Mouse (Mus musculus) lung, embryonic 15.5 days (tissue): ENCODE data around the gene Kpnb1. TPM values are rescaled to one million over a fixed set of nuclear protein-coding genes. Genes with fewer than 3 reads are reported as not detected.
A peak's percentile ranks its signal among the peaks of the same experiment; 100 is the strongest.

Source experiments
- ATAC-seq: fragments of 200-750 bp; cut with Nextera tagmentation; 2 replicates; pipeline ENCODE4 v1.8.0; 2017; ENCODE audit warnings: moderate number of reproducible peaks, borderline replicate concordance; ENCODE audit not compliant: low FRiP score, low TSS enrichment; ENCODE audit errors: extremely low read depth
- H3K27ac ChIP-seq: fragments of 300-500 bp; sonication (generic); 2 replicates; pipeline ENCODE4 v1.5.1; 2015; ENCODE audit warnings: moderate library complexity, mild to moderate bottlenecking, inconsistent platforms
- H3K27me3 ChIP-seq: fragments of 300-500 bp; sonication (generic); 2 replicates; pipeline ENCODE4 v1.6.1; 2015; ENCODE audit warnings: inconsistent platforms
- H3K36me3 ChIP-seq: fragments of 300-500 bp; sonication (generic); 2 replicates; pipeline ENCODE4 v1.6.1; 2015; ENCODE audit warnings: inconsistent platforms
- H3K4me1 ChIP-seq: fragments of 300-500 bp; sonication (generic); 2 replicates; pipeline ENCODE4 v1.6.1; 2015; ENCODE audit warnings: inconsistent platforms
- H3K4me2 ChIP-seq: fragments of 300-500 bp; sonication (generic); 2 replicates; pipeline ENCODE4 v1.6.1; 2015; ENCODE audit warnings: inconsistent platforms, mild to moderate bottlenecking, moderate library complexity
- H3K4me3 ChIP-seq: fragments of 300-500 bp; sonication (generic); 2 replicates; pipeline ENCODE4 v1.5.1; 2015; ENCODE audit warnings: mild to moderate bottlenecking, inconsistent platforms
- H3K9ac ChIP-seq: fragments of 300-500 bp; sonication (generic); 2 replicates; pipeline ENCODE4 v1.6.1; 2015; ENCODE audit warnings: inconsistent platforms
- H3K9me3 ChIP-seq: fragments of 300-500 bp; sonication (generic); 2 replicates; pipeline ENCODE4 v1.6.1; 2016; ENCODE audit warnings: inconsistent platforms
- WGBS: fragments of 180-500 bp; shearing (Covaris S2); methylation state at CpG from one replicate; pipeline ENCODE4 v1.1.7; 2015; 5-methylcytosine and 5-hydroxymethylcytosine counted together
- polyA plus RNA-seq: library from polyadenylated mRNA; unstranded; fragments of >200 nt; fragmentation: Nextera tagmentation; extraction: Ambion mirVana; gene quantifications from 2 replicates; pipeline ENCODE4 v1.2.1, GENCODE M21; 2015

The Kpnb1 gene
- polyA plus RNA-seq, 1 experiment from 2014 or later, result 52.5 TPM

- Histone ChIP-seq H3K27ac (no peak overlapping the region), H3K4me1 (peaks cover 16% of the 10 kb centered on the region), H3K36me3 (peaks cover 9% of the 10 kb centered on the region; the same call in 1 of the 2 replicates), H3K4me2 (peak overlapping the region; percentile 67), H3K9me3 (no peaks in the 10 kb centered on the region), H3K27me3 (peaks cover 14% of the 10 kb centered on the region), H3K9ac (peak overlapping the region; percentile 15; the same call in 1 of the 2 replicates), H3K4me3 (peak overlapping the region; percentile 33)
- ATAC-seq, result peak; percentile 16; the same call in 1 of the 2 replicates
- WGBS, result 32% methylated on average over 69 of the region's 69 CpGs
Measured at GRCm38 (mm10) chr11:97138554-97139226, 49.0 kb downstream of the Kpnb1 start.

DNA sequence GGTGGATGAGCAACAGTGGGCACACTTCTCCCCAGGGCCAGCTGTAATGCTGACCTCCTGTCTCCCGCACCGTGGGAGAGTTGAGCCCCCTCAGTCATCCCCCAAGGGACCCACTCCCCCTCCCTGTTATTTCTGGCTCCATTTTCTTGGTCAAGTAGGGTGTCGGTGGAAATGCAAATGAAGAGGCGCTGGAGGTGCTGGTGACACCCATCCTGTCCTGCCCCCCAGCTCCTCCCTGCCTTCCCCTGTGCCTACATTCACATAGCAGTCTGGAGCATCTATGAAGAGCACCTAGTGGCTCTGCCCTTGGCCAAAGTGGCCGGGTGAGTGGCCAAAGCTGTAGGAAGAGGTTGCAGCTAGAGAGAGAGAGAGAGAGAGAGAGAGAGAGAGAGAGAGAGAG is 54.4 kb downstream of the Kpnb1 start:
- 43% methylated on average over 5 of the region's 5 CpGs for WGBS
- Histone ChIP-seq H3K4me3 (no peak overlapping the region), H3K9me3 (no peaks in the 10 kb centered on the region), H3K36me3 (0 out of 2 replicates have a peak, but pooled peaks cover under 1% of the 10 kb centered on the region), H3K4me1 (peaks cover under 1% of the 10 kb centered on the region; the same call in 1 of the 2 replicates), H3K27ac (no peak overlapping the region), H3K27me3 (peaks cover 3% of the 10 kb centered on the region), H3K9ac (no peak overlapping the region), H3K4me2 (no peak overlapping the region)
- no peak for ATAC-seq

DNA sequence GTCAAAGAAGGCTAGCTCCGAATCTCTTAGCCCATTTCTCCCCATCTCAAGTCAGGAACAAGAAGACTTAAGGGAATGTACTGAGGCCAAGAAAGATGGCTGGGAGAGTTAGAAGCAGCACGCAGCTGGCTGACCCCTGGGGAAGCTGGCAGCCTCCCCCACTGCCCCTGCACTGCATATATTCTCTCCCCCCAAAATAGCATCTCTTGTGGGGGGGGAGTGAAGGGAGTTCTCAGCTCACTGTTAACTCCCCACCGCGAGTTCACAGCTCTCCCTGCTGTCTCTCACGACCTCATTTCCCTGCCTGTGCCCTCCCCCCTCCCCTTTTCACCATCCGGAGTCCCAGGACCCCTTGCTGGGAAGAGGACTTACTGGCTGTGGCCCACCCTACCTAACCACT is 55.5 kb downstream of the Kpnb1 start:
- Histone ChIP-seq H3K4me2 (no peak overlapping the region), H3K9me3 (no peaks in the 10 kb centered on the region), H3K4me1 (peaks cover 3% of the 10 kb centered on the region; the same call in 1 of the 2 replicates), H3K36me3 (no peaks in the 10 kb centered on the region), H3K27me3 (peaks cover 3% of the 10 kb centered on the region; the same call in 1 of the 2 replicates), H3K27ac (no peak overlapping the region), H3K4me3 (no peak overlapping the region), H3K9ac (no peak overlapping the region)
- no peak for ATAC-seq
- WGBS, result 18% methylated on average over 6 of the region's 6 CpGs

DNA sequence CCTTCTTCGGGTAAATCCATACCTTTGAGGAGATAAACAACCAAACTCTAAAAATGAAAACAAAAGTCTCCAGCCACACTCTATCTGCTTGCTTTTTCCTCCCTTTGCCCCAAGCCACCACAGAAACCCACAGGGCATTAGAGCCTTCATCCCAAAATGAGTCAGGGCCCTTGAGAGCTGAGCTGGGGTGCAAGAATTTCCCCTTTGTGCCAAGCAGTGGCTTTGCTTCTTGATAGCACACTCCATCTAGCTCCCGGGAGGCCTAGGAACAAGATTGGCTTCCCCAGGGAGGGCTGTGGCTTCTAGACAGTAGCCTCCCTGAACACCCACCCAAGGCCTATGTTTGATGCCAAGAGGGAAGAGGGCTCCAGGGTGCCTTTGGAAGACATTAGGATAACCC is 56.0 kb downstream of the Kpnb1 start:
- whole genome bisulfite sequencing, result 61% methylated on average over 2 of the region's 2 CpGs
- no peaks in the 10 kb centered on the region for H3K36me3 ChIP-seq
- H3K27ac ChIP-seq, result no peak overlapping the region
- H3K4me2 ChIP-seq, result no peak overlapping the region
- no peaks in the 10 kb centered on the region for H3K9me3 ChIP-seq
- H3K9ac ChIP-seq, result no peak overlapping the region
- H3K4me1 ChIP-seq, result peaks cover 5% of the 10 kb centered on the region
- peaks cover 3% of the 10 kb centered on the region; the same call in 1 of the 2 replicates for H3K27me3 ChIP-seq
- no peak overlapping the region for H3K4me3 ChIP-seq
- ATAC-seq, result no peak

GRCm38 (mm10) chr11:97130318-97130717 is 57.4 kb downstream of the Kpnb1 start:
- Histone ChIP-seq H3K4me1 (peaks cover 10% of the 10 kb centered on the region), H3K27me3 (peaks cover 10% of the 10 kb centered on the region), H3K27ac (no peak overlapping the region), H3K9me3 (no peaks in the 10 kb centered on the region), H3K36me3 (no peaks in the 10 kb centered on the region), H3K4me2 (no peak overlapping the region), H3K9ac (no peak overlapping the region), H3K4me3 (no peak overlapping the region)
- WGBS, result 55% methylated on average over 7 of the region's 7 CpGs
- ATAC-seq, result no peak

DNA sequence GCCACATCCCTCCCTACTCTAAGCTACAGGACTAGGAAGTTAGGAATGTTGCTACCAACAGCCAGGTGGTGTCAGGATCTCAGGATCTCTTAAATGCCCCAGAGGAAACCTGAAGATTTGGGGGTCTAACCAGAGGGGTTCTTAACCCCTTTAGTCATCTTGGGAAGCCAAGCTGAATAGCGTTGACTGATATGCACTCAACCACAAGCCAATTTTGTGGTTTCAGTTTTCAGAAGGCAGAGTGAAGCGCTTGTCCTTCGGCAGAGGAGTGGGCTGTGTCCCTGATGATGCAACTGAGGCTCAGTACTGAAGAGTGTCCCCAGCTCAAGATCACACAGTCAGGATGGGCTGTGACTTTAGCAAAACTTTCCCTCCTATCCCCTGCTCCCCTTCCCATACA is 58.7 kb downstream of the Kpnb1 start:
- 65% methylated on average over 3 of the region's 3 CpGs for WGBS
- Histone ChIP-seq H3K4me2 (no peak overlapping the region), H3K27me3 (peaks cover 14% of the 10 kb centered on the region), H3K4me3 (no peak overlapping the region), H3K27ac (no peak overlapping the region), H3K9me3 (no peaks in the 10 kb centered on the region), H3K36me3 (no peaks in the 10 kb centered on the region), H3K4me1 (peaks cover 10% of the 10 kb centered on the region), H3K9ac (no peak overlapping the region)
- no peak for ATAC-seq

GRCm38 (mm10) chr11:97127470-97128223 is 60.0 kb downstream of the Kpnb1 start:
- Histone ChIP-seq H3K4me1 (peaks cover 14% of the 10 kb centered on the region), H3K9ac (no peak overlapping the region), H3K9me3 (no peaks in the 10 kb centered on the region), H3K27me3 (peaks cover 14% of the 10 kb centered on the region), H3K36me3 (no peaks in the 10 kb centered on the region), H3K4me2 (peak overlapping the region; percentile 70), H3K4me3 (peak overlapping the region; percentile 44), H3K27ac (no peak overlapping the region)
- no peak for ATAC-seq
- 24% methylated on average over 19 of the region's 19 CpGs for WGBS

- H3K36me3 ChIP-seq, result no peaks in the 10 kb centered on the region
- peak; percentile 51; the same call in 1 of the 2 replicates for ATAC-seq
- peak overlapping the region; percentile 44 for H3K4me3 ChIP-seq
- peak overlapping the region; percentile 16; the same call in 1 of the 2 replicates for H3K9ac ChIP-seq
- H3K27me3 ChIP-seq, result peaks cover 14% of the 10 kb centered on the region
- 4% methylated on average over 32 of the region's 32 CpGs for WGBS
- no peaks in the 10 kb centered on the region for H3K9me3 ChIP-seq
- peak overlapping the region; percentile 70 for H3K4me2 ChIP-seq
- no peak overlapping the region for H3K27ac ChIP-seq
- peaks cover 14% of the 10 kb centered on the region for H3K4me1 ChIP-seq
Measured at GRCm38 (mm10) chr11:97126645-97127468, 60.8 kb downstream of the Kpnb1 start.

GRCm38 (mm10) chr11:97124266-97125036 is 63.2 kb downstream of the Kpnb1 start:
- no peak overlapping the region for H3K4me3 ChIP-seq
- H3K4me1 ChIP-seq, result peaks cover 14% of the 10 kb centered on the region
- H3K9ac ChIP-seq, result no peak overlapping the region
- H3K27me3 ChIP-seq, result peaks cover 17% of the 10 kb centered on the region; the same call in 1 of the 2 replicates
- H3K9me3 ChIP-seq, result no peaks in the 10 kb centered on the region
- no peak overlapping the region for H3K27ac ChIP-seq
- H3K36me3 ChIP-seq, result no peaks in the 10 kb centered on the region
- no peak overlapping the region for H3K4me2 ChIP-seq
- 51% methylated on average over 10 of the region's 10 CpGs for whole genome bisulfite sequencing
- no peak for ATAC-seq

DNA sequence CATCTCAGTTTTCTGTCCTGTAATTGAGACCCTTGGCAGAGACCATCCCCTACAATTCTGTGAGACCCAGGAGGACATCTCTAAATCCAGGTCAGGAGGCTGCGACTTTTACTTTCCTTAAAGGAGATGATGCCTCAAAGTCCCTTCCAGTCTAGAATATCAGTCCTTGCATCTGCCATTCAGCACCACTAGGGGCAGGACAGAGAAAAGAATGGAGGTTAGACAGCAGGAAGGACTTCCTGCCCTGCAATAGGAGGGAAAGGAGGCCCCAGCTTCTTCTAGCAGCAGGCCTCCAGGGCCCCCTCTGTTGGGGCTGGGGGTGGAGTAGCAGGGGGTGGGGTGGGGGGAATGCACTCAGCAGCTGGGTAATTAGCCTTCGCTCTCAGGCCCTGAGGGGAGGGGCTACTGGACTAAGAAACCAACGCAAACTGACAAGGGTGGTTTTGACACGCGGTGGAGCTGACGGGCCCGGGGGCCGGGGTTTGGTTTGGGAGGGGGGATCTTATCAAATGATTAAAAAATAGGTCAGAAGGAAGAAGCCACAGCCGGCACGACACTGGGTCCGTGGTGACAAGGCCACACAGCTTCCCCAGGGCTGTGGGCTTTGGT is 64.3 kb downstream of the Kpnb1 start:
- 8% methylated on average over 11 of the region's 11 CpGs for WGBS
- ATAC-seq, result no peak

More for the DNA sequence above, 64.3 kb downstream of the Kpnb1 start:
- Histone ChIP-seq H3K4me1 (peaks cover 14% of the 10 kb centered on the region), H3K9ac (no peak overlapping the region), H3K4me3 (no peak overlapping the region), H3K9me3 (no peaks in the 10 kb centered on the region), H3K27me3 (peaks cover 27% of the 10 kb centered on the region), H3K4me2 (0 out of 2 replicates have a peak overlapping the region, but pooled peaks have one; percentile 20), H3K27ac (no peak overlapping the region), H3K36me3 (no peaks in the 10 kb centered on the region)
